24 mouse cellular contexts compared by ENCODE assay signal in the genomic region with DNA sequence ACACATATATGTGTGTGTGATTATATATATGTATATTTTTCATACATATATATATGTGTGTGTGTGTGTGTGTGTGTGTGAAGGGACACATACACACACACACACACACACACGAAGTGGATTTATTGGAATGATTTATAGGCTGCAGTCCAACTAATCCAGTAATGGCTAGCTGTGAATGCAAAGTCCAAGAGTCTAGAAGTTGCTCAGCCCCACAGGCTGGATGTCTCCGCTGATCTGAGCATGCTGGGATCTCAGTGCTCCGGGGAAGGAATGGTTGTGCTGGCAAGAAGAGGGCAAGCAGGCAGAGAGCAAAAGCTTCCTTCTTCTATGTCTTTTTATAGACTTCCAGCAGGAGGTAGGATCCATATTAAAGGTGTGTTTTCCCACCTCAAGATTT.
DNase-seq lines count a peak whose midpoint lies in the region; ATAC-seq lines count a peak whose summit lies in the region.
"Had no signal": no experiment of that assay in that cellular context is flagged by ENCODE, and none has a peak within 500 bp of the region (broad histone marks: within the 10 kb centered on the region; RNA-seq: fewer than 3 reads in every experiment).

No protein-coding gene starts in this region.

- peaks cover 70% of the 10 kb centered on the region for H3K4me1 ChIP-seq in heart, embryonic 12.5 days (replicated peaks)

- no peaks in the 10 kb centered on the region for H3K27me3 ChIP-seq in heart, embryonic 12.5 days (replicated peaks)
- H3K27me3 ChIP-seq: embryonic facial prominence, embryonic 13.5 days; forebrain, embryonic 12.5 days; forebrain, embryonic 15.5 days; hindbrain, embryonic 13.5 days had no signal

- H3K4me3 ChIP-seq in heart, embryonic 12.5 days = no peak overlapping the region
- H3K4me3 ChIP-seq: embryonic facial prominence, embryonic 10.5 days; embryonic facial prominence, embryonic 13.5 days; erythroblast, embryonic 14.5 days; forebrain, embryonic 12.5 days; forebrain, embryonic 15.5 days; heart, adult 2 months; heart, embryonic 10.5 days; hindbrain, embryonic 13.5 days had no signal

- peaks cover 15% of the 10 kb centered on the region for H3K36me3 ChIP-seq in heart, embryonic 12.5 days
- H3K36me3 ChIP-seq: forebrain, embryonic 12.5 days; forebrain, embryonic 15.5 days; hindbrain, embryonic 13.5 days had no signal

- H3K9ac ChIP-seq in heart, embryonic 12.5 days = no peak overlapping the region
- H3K9ac ChIP-seq: embryonic facial prominence, embryonic 13.5 days; forebrain, embryonic 12.5 days; forebrain, embryonic 15.5 days; hindbrain, embryonic 13.5 days had no signal

- H3K4me2 ChIP-seq in heart, embryonic 12.5 days = no peak overlapping the region
- H3K4me2 ChIP-seq: embryonic facial prominence, embryonic 13.5 days; forebrain, embryonic 12.5 days; forebrain, embryonic 15.5 days; hindbrain, embryonic 13.5 days had no signal

- H3K27ac ChIP-seq in heart, embryonic 12.5 days (ENCODE audit: poor library complexity, severe bottlenecking) = no peak overlapping the region
- H3K27ac ChIP-seq: embryonic facial prominence, embryonic 10.5 days; embryonic facial prominence, embryonic 13.5 days; forebrain, embryonic 12.5 days; forebrain, embryonic 15.5 days; heart, adult 2 months; heart, embryonic 10.5 days; hindbrain, embryonic 13.5 days had no signal

- peak; percentile 70 for DNase-seq in heart, adult 11 months
- DNase-seq in kidney, adult 8-10 months = peak; percentile 50 to 58
- no peak for DNase-seq in kidney, adult 18-20 months
- peak; percentile 36 to 71 for DNase-seq in kidney, postnatal 25 days
- no peak for DNase-seq in kidney, postnatal 10 days
- DNase-seq: adrenal gland, adult 8-10 months; adrenal gland, postnatal 25 days; cerebellum, adult 11-12 months; cerebellum, adult 8-10 months; cerebellum, postnatal 10 days; cerebellum, postnatal 36 days; embryo, embryonic 11 days; gastrocnemius, postnatal 25 days; heart, adult 2 months had no signal

- ATAC-seq in heart, embryonic 12.5 days (ENCODE audit: insufficient number of reproducible peaks, low FRiP score) = no peak
- ATAC-seq: activated CD4-positive, CD25-positive, alpha-beta regulatory T cell, adult 4 months; forebrain, embryonic 15.5 days; hindbrain, embryonic 16.5 days had no signal

- 92% methylated on average over 3 of the region's 3 CpGs for WGBS in heart, embryonic 12.5 days

- no peaks in the 10 kb centered on the region for H3K9me3 ChIP-seq in heart, embryonic 12.5 days (replicated peaks)
- H3K9me3 ChIP-seq: embryonic facial prominence, embryonic 10.5 days; embryonic facial prominence, embryonic 13.5 days; forebrain, embryonic 12.5 days; forebrain, embryonic 15.5 days; heart, embryonic 10.5 days; hindbrain, embryonic 13.5 days had no signal

Comparison
In these comparisons a context has a peak if more than half of its experiments do, and no peak if none do; other contexts are left out.
1. DNase-seq: peak in heart, adult 11 months (single experiment), kidney, adult 8-10 months (2 of 2) and kidney, postnatal 25 days (2 of 2); none in kidney, adult 18-20 months (single experiment) and kidney, postnatal 10 days (single experiment).